Mouse (Mus musculus) small intestine, adult 2 months (tissue): ENCODE data around the gene Slc38a3. TPM values are rescaled to one million over a fixed set of nuclear protein-coding genes. Genes with fewer than 3 reads are reported as not detected.

Experiments
- H3K27ac ChIP-seq: fragments of 200-500 bp; 2 replicates; pipeline ENCODE4 v1.5.1; 2012; ENCODE audit warnings: low read depth, low read length, control low read depth, inconsistent platforms; ENCODE audit not compliant: insufficient read depth
- H3K27me3 ChIP-seq: fragments of 200-500 bp; 2 replicates; pipeline ENCODE4 v1.6.1; 2012; ENCODE audit warnings: mild to moderate bottlenecking, moderate library complexity, low read length, inconsistent platforms; ENCODE audit not compliant: control insufficient read depth, insufficient read depth
- H3K36me3 ChIP-seq: fragments of 200-500 bp; 2 replicates; pipeline ENCODE4 v1.6.1; 2012; ENCODE audit warnings: mild to moderate bottlenecking, low read length, control low read depth, inconsistent platforms; ENCODE audit not compliant: control insufficient read depth, insufficient read depth
- H3K4me1 ChIP-seq: fragments of 200-500 bp; 2 replicates; pipeline ENCODE4 v1.6.1; 2012; ENCODE audit warnings: low read length, inconsistent platforms, mixed read lengths; ENCODE audit not compliant: control insufficient read depth, insufficient read depth, insufficient read length
- H3K4me3 ChIP-seq: fragments of 200-500 bp; 2 replicates; pipeline ENCODE4 v1.5.1; 2012; ENCODE audit warnings: low read depth, mild to moderate bottlenecking, control low read depth, inconsistent platforms, low read length, moderate library complexity
- CTCF ChIP-seq: fragments of 200-500 bp; IDR thresholded peaks from 2 replicates; pipeline ENCODE4 v1.5.1; 2012; ENCODE audit warnings: low read depth, mild to moderate bottlenecking, control low read depth, inconsistent platforms, low read length, moderate library complexity, mixed read lengths; ENCODE audit not compliant: insufficient replicate concordance, insufficient read length; ENCODE audit errors: extremely low read depth
- POLR2A ChIP-seq: fragments of 200-500 bp; IDR thresholded peaks from 2 replicates; pipeline ENCODE4 v1.6.1; 2012; ENCODE audit warnings: low read depth, mild to moderate bottlenecking, control low read depth, inconsistent platforms, low read length, moderate library complexity
- WGBS: fragments of 180-500 bp; shearing (Covaris S2); methylation state at CpG from one replicate; pipeline ENCODE4 v1.1.7; 2018; 5-methylcytosine and 5-hydroxymethylcytosine counted together
- polyA plus RNA-seq: library from polyadenylated mRNA; depleted of rRNA; stranded (reverse); fragments of >200 nt; gene quantifications from 2 replicates; pipeline ENCODE4 v1.2.3, GENCODE M21; 2012

Gene Slc38a3
- polyA plus RNA-seq, 1 experiment = 2.8 TPM

DNA sequence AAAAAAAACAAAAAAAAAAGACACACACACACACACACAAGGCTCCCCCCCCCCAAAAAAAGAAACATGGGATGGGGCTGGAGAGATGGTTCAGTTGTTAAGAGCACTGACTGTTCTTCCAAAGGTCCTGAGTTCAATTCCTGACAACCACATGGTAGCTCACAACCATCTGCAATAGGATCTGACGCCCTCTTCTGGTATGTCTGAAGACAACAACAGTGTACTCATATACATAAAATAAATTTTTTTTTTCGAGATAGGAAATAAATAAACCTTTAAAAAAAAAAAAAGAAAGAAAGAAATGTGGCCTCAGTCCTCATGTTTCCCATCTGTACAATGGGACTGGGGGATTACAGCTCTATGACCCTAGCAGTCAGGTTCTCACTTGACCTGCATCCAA lies 51.9 kb downstream of the Slc38a3 start:
- Histone ChIP-seq H3K27ac (no peak overlapping the region), H3K36me3 (peaks cover 56% of the 10 kb centered on the region), H3K27me3 (no peaks in the 10 kb centered on the region), H3K4me1 (peaks cover 28% of the 10 kb centered on the region), H3K4me3 (no peak overlapping the region)
- 65% methylated on average over 2 of the region's 2 CpGs for WGBS
- TF ChIP-seq CTCF = no peak
- no peak for TF ChIP-seq POLR2A

DNA sequence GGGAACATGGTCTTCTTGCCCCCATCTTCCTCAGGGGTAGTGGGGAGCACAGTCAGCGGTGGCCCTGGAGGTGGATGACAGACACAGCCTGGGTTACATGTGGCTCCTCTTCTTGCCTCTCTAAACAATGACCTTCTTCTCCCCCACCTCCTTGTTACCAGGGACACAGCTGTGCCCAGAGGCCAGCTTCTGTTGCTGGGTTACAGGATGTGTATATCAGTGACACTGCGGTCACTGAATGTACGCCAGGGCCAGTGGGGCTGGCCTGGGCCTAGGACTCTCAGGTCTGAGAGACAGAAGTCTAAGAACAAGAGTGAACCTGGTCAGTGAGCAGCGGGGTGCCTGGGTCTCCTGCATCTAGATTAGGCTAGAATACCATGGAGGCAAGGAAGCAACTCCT lies 54.3 kb downstream of the Slc38a3 start:
- peaks cover 53% of the 10 kb centered on the region for H3K36me3 ChIP-seq
- WGBS = 85% methylated on average over 4 of the region's 4 CpGs
- H3K4me1 ChIP-seq = peaks cover 30% of the 10 kb centered on the region
- H3K27me3 ChIP-seq = no peaks in the 10 kb centered on the region
- no peak overlapping the region for H3K4me3 ChIP-seq
- TF ChIP-seq CTCF (no peak), POLR2A (no peak)
- H3K27ac ChIP-seq = no peak overlapping the region

DNA sequence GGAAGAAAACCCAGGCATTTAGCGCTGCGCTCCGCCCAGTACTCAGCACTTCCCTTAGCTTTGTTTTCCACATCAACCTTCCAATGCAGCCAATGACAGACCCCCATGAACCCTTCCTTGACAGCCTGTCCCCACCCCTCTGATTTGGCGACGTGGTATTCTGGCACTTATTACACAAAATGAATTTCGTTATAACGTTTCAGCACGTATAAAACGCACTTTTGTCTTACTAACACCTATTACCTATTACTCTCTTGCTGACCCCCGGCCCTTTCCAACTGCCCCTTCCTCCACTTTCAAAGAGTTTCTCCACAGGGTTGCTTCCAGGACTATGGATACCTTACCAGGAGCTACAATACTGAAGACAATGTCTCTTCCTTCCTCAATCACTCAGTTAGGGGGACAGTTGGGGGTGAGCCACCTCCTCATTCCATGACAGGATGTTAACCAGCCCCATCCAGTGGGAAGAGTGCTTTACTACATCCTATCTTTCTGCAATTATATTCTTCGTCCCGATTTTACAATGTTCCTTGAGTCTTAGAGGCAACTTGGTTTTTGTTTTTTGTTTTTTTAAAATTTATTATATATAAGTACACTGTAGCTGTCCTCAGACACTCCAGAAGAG lies 56.3 kb downstream of the Slc38a3 start:
- TF ChIP-seq CTCF (no peak), POLR2A (0 out of 2 replicates have a peak, but pooled peaks have one; percentile 0)
- 3% methylated on average over 12 of the region's 12 CpGs for WGBS
- peak overlapping the region; percentile 80 for H3K27ac ChIP-seq
- peak overlapping the region; percentile 23 for H3K4me3 ChIP-seq
- peaks cover 34% of the 10 kb centered on the region for H3K36me3 ChIP-seq
- peaks cover 21% of the 10 kb centered on the region for H3K4me1 ChIP-seq
- no peaks in the 10 kb centered on the region for H3K27me3 ChIP-seq

DNA sequence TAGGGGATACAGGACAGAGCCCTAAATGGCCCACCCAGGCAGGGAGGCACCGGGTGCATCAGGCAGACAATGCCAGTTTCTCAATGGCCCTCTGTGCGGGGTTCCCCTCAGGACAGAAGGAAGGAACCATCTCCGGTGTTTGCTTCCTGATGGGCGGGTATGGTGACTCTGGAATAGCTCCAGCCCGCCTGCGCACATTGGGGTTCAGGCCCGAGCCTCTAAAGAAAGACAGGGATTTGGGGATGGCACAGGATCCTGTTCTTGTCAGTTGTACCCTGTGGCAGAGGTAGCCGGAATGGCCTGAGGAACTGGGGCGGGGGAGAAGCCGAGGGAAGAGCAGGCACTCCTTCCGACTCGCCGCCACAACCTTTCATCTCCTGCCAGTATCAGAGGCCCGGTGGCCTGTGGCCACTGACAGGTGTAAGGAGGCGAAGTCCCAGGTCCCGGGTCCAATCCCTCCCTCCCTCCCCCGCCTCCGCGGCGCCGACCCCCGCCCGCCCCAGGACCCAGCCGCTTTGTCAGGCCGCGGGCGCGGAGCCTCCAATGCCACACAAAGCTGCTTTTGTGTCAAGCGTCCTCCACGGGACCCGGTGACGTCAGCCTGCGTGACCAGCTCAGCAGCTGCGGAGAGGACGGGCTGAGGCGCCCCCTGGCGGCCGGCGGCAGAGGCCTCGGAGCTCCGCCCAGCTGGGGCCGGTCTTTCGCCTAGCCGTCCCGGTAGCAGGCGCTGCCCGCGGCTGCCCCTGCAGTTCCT lies 57.0 kb downstream of the Slc38a3 start:
- H3K27ac ChIP-seq = peak overlapping the region; percentile 91
- WGBS = 2% methylated on average over 48 of the region's 48 CpGs
- peak; percentile 94 for TF ChIP-seq CTCF
- TF ChIP-seq POLR2A = peak; percentile 66; the same call in 1 of the 2 replicates
- peaks cover 24% of the 10 kb centered on the region for H3K4me1 ChIP-seq
- peaks cover 29% of the 10 kb centered on the region for H3K36me3 ChIP-seq
- H3K27me3 ChIP-seq = no peaks in the 10 kb centered on the region
- H3K4me3 ChIP-seq = peak overlapping the region; percentile 44

DNA sequence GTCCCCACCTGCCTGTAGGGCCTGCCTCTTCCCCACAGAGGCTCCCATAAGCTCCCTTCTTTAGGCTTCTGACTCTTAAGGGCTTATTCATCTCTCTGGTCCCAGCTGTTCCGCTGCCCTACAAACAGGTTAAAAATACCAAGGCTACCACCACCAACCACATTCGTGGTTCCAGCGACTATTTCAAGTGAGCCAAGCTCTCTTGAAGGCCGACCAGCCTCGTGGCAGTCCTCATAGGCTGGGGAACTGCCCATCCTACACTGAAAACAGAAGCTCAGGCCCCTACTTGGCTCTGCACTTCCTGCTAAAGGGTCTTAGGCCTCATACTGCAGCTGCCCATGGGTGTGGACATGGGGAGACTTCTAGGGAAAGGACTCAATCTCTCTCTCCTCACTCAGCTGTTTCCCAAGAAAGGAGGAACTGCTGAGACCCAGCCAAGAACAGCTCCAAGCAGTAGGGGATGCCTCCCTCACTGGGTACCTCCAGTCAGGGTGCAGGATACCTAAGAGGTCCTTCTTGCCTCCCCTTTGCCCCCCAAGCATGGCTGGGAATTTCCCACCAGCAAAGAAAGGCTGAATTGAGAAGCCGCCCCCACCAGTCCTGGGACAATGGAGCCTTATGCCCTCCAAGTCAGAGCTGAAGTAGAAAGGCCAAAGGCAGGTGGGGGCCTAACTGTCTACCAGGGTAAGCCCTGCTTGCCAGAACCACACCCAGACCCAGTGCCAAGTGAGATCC lies 57.7 kb downstream of the Slc38a3 start:
- Histone ChIP-seq H3K4me3 (peak overlapping the region; percentile 44), H3K36me3 (peaks cover 25% of the 10 kb centered on the region), H3K27me3 (no peaks in the 10 kb centered on the region), H3K27ac (peak overlapping the region; percentile 91), H3K4me1 (peaks cover 30% of the 10 kb centered on the region)
- TF ChIP-seq POLR2A = no peak
- no peak for TF ChIP-seq CTCF
- whole genome bisulfite sequencing = 43% methylated on average over 6 of the region's 6 CpGs

DNA sequence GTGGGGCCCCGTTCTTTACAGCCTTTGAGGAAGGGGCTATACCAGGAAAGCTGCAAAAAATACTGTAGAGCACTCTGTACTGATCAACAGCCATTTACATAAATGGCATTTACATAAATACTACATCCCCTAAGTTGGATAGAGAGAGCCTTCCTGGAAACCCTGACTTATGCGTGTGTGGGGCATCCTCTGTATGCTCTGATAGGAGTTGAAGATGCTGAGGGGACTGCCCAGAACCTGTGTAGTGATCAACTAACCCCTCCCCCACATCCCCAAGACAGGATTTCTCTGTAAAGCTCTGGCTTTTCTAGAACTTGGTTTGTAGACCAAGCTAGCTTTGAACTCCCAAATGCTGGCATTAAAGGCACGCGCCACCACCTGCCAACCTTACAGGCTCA lies 59.9 kb downstream of the Slc38a3 start:
- no peak for TF ChIP-seq CTCF
- peaks cover 36% of the 10 kb centered on the region for H3K4me1 ChIP-seq
- no peaks in the 10 kb centered on the region for H3K27me3 ChIP-seq
- H3K4me3 ChIP-seq = no peak overlapping the region
- no peak overlapping the region for H3K27ac ChIP-seq
- 77% methylated on average over 4 of the region's 4 CpGs for WGBS
- peaks cover 4% of the 10 kb centered on the region for H3K36me3 ChIP-seq
